Mouse (Mus musculus): ENCODE data around the gene Gm45902. TPM values are rescaled to one million over a fixed set of nuclear protein-coding genes. Genes with fewer than 3 reads are reported as not detected.

Gene Gm45902
- total RNA-seq, 1 experiment from 2014 or later = 13.8 TPM

Other genes with a start within 250 kb of the Gm45902 start
- 40.7 and 51.9 TPM in 2 replicates for gene Nmt2, start 228.6 kb downstream of the Gm45902 start, total RNA-seq (2017)
- 10.3 and 14.8 TPM in 2 replicates for gene Rpp38, start 180.1 kb downstream of the Gm45902 start, total RNA-seq (2017)
- gene Acbd7, start 176.6 kb downstream of the Gm45902 start, total RNA-seq (2017) = not detected in 2 replicates
- not detected in 2 replicates for gene Olah, start 115.6 kb downstream of the Gm45902 start, total RNA-seq (2017)
- gene Meig1, start 90.1 kb downstream of the Gm45902 start, total RNA-seq (2017) = not detected in 2 replicates
- 18.6 and 27.2 TPM in 2 replicates for gene Dclre1c, start 88.7 kb downstream of the Gm45902 start, total RNA-seq (2017)
- gene Suv39h2, start 37.8 kb downstream of the Gm45902 start, total RNA-seq (2017) = 10.9 and 20.8 TPM in 2 replicates
- 130 and 160 TPM in 2 replicates for gene Hspa14, start within 50 bp of the Gm45902 start, total RNA-seq (2017)
- gene Cdnf, start 240 bp upstream of the Gm45902 start, total RNA-seq (2017) = 1.1 and 3.7 TPM in 2 replicates
- gene Fam107b, start 57.7 kb upstream of the Gm45902 start, total RNA-seq (2017) = 624 and 986 TPM in 2 replicates